Mouse (Mus musculus): ENCODE measurements around the gene Atp6v1g3.

The Atp6v1g3 gene

DNA sequence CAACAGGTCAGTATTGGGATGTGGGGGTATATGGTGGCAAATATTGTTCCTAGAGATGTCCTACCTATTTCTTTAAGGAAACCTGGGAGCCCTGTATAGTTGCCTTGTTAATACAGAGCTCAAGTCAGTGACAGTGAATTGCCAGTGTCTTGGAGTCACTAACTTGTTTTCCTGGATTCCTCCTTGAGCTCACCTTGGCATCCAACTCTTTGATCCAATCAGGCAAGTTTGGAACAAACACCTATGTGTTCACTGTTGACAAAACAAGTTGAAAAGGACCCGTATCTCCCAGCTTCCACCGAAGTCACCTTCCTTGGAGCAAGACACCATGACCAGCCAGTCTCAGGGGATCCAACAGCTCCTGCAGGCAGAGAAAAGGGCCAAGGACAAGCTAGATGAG lies at the start of gene Atp6v1g3:
Gene Atp6v1g3 (plus strand): TSS at position 301 of the 400 bp plus-strand sequence.
- no peak for DNase-seq

GRCm38 (mm10) chr1:138233051-138233450 lies 40.5 kb upstream of the Atp6v1g3 start:
- DNase-seq: no peak

DNA sequence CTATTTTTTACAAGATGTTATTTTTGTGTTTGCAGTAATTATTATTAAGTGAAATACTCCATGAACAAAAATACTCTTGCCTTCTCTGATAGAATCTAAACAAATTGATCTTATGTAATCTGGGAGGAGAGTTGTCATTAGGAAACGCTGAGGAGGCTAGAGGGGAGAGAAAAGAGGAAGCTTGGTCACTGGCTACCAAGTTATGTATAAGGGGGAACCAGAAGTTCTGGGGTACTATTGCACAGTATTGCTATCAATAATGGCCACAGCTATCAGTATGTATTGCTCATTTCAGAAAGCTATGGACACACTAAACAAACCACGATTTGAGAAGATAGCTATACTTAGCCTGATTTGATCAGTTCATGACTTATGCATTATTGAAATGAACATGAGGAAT lies 36.3 kb upstream of the Atp6v1g3 start:
- no peak for DNase-seq

GRCm38 (mm10) chr1:138243947-138244346 lies 29.6 kb upstream of the Atp6v1g3 start:
- DNase-seq: peak; percentile 8

GRCm38 (mm10) chr1:138244485-138244884 lies 29.1 kb upstream of the Atp6v1g3 start:
- peak; percentile 37 for DNase-seq

DNA sequence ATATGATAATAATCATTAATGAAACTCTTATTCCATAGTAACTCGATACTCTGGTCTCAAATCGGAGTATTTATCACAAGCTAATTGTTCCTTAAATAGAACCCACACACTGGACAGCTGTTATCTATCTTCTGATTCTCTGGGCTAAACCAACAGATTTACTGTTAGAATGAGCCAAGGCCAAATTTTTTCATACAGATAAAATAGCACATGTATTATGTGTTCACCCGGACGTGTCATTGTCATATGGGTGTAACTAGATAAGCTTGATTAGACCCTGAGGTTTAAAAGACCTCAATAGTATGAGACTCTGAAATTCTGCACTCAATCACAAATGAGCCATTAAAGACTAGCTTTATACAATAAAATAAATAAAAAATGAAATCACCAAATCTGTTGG lies 28.4 kb upstream of the Atp6v1g3 start:
- DNase-seq: no peak

DNA sequence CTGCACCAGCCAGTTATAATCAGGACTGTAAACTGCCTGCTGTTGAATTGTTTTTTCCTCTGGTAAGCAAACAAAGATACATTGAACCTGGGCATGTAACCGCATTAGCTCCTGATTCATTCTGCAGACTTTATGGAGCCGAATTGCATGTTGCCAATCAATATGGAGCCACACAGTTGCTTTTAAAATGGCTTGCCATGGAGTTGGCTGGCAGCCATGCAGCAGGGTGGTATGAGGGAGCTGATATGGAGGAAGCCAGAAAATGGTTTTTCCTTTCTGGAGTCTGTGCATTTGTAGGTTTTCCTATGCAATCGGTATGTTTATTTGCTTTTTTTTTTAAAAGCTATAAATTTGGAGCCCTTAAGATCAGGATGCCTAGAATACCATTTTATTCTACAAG lies 28.0 kb upstream of the Atp6v1g3 start:
- DNase-seq: no peak

DNA sequence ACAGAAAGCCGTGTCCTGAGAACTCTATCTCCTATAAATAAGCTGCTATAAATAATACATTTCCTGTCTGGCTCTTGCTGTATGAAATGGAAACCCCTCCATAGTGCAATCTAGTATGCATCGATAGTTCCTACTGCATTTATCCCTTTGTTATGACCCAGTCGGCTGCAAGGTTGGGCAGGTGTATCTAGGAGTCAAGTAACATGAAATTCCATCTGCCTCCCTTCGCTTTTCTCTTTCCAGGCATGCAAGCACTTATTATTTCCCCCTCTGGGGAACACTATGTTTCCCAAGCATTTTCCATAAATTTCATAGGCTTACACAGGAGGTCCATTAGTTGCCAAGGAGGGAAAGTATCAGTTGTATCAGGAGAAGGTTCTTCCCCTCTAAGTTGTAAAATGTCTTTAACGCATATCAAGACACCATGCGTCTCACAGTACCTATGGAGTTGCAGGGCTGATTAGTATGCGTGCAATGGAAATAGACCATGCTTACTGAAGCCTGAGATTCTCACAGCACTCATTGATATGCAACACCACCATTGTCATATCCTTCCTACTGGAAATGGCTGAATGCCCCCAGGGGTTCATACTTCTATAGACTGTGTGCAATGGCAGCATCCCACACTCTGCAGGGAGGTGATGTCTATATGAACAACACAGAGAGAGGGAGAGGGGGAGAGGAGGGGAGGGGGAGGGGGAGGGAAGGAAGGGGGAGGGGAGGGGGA lies 26.9 kb upstream of the Atp6v1g3 start:
- no peak for DNase-seq

DNA sequence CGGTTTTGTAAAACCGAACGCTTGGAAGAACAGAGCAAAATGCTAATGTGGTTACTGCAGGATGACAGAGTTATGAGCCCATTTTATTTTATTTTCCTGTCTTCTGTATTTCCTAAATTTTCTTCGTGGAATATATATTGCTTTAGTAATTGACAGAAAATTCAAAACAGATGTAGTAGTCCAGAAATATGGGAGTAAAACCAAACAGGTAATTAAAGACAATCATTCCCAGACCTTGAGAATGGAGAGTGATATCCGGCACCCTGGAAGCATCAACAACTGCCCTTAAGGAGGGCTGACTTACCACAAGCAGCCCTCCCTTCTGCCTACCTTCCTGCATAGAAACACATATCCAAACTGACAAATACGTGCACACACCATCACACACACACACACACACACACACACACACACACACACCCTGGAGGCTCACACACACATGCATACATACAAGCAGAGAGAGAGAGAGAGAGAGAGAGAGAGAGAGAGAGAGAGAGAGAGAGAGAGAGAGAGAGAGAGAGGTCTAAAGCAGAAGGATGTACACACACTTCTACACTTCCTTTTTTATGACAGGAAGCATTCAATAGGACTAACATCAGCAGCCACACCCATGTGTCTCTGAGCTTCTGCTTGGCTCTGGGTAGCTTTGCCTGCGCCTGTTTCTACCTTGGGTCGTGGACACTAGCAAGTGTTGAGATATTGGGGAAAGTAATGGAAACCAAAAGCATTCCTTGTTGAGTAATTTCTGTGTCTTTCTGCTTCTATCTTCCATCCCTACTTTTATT lies 25.6 kb upstream of the Atp6v1g3 start:
- DNase-seq: no peak

DNA sequence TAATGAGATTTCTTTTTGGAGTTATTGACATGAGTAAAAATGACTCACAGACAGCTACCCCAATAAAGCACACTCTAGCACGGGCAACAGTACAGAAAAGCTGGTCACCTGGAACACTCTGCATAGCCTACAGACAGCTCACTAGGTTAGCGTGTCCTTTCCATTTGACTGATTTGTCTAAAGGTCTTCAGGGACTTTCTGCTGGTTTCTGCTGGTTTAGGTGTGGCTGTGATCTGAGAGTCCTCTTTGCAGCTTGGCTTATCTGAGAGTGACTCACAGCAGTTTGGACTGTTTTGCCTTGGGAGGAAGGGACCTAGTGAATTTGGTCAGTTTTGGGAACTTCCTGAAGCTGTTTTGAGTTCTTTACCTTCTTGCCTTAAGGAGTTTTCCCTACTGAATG lies 24.8 kb upstream of the Atp6v1g3 start:
- DNase-seq: peak; percentile 4

GRCm38 (mm10) chr1:138250951-138251350 lies 22.6 kb upstream of the Atp6v1g3 start:
- no peak for DNase-seq

- DNase-seq: no peak
Measured at GRCm38 (mm10) chr1:138256172-138256789, 17.3 kb upstream of the Atp6v1g3 start.

DNA sequence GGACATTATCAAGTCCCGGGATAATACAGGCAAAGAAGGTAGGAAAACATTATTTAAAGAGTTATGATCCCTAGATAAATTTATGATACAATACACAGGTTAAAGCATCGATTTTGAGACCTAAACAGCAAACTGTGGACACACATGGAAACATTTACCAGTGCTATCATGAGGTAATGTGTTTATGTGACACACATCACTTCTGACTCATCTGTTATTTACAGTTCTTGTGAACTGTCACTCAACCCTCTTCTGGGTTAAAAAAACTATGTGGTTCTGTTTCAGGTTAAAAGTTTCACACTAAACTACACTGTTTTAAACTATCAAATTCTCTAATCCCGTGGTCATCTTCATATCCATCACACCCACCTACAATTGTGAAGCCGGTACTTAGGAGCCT lies 14.8 kb upstream of the Atp6v1g3 start:
- no peak for DNase-seq

DNA sequence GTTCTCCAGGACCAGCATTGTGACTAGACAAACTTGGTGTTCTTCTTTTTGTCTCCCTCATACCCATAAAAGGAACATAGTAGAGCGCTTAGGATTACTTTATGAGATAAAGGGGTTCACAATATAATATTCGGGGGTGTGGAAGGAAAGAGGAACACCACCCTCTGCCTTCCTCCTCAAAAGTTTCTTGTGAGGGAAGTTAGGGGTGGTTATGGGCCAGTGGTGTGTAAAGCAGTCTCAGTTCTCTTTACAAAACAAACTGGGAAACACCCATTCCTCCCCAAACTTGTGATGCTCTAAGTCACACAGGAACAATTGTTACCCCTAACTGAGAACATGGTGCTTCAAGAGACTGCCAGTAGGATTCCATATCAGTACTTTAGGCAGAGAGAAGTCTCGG lies 12.0 kb upstream of the Atp6v1g3 start:
- no peak for DNase-seq

DNA sequence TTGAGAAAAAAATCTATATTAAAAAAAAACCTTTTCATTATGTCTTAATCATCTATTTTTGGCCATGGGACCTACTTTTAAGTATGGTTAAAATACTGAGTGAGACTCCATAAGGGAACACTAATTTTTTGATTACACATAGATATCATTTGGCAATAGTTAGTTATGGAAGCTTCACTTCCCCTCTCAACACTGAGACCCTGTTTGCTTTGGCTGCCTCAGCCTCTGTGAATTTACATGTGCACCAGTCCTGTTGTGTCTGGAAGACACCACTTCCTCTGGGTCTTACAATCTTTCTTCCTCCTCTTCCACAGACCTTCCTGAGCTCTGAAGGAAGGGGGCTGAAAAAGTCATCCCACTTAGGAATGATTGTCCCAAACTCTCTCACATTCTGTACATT lies 11.1 kb upstream of the Atp6v1g3 start:
- no peak for DNase-seq

DNA sequence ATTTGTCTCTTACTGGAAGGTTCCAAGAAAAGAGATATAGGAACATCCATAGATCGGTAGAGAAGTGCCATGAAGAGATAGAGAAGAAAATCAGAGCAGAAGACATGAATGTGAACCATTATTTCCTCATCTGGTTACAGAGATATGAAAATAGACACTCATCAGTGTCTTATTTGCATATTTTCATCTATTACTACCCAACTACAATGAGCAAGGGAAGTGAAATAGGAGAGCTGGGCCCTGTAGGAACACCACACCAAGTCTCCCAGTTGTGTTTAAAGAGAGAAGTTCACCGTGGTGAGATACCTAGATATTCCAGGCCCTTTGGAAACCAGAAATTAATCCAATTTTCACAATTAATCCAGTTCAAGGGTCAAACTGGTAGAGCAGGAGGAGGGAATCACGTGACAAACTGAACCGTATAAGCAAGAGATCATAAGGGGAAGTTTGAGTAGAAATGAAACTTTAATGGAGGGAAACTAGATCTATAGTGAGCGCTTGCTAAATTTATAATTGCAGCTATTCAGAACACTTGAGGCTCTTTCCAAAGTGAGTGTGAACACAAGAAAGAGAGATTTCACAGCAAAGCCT lies 6.0 kb upstream of the Atp6v1g3 start:
- no peak for DNase-seq

GRCm38 (mm10) chr1:138274930-138275329 lies 1.4 kb downstream of the Atp6v1g3 start:
- DNase-seq: no peak

DNA sequence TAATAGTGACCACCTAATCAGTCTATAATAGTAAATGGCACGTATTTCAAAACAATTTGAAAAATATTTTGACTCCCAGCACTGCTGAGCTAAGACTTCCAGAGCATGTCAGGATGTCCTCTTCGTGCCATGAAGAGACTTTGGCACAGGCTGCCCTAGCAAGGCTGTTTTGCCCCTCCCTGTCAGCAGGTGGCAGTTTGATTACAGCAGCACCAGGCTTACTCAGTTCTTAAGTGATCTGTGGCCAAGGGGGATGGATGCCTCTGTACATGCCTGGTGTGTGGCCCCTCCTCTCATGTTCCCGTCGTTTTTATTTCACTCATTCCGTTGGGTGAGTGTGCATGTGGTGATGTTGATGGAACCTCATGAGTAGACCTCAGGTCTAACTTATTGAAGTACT lies 2.3 kb downstream of the Atp6v1g3 start:
- DNase-seq: no peak

DNA sequence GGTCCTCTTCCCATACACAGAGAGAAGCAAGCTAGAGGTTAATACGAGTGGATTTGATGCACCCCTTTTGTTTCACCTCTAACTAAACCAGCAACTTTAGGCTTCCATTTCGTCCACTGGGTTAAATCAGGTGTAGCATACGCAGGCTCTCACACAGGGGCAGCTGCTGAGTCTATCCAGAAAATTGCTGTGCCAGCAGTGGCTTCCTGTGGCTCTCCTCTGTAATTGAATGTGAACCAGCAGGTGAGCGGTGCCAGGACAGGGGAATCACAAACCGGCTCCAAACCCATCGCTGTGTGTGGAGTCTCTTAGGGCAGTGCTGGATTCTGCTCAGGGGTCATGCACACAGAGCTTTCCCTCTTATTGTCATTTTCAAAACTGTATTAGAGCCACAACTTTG lies 7.6 kb downstream of the Atp6v1g3 start:
- DNase-seq: no peak

- DNase-seq: no peak
Measured at GRCm38 (mm10) chr1:138282413-138283141, 9.0 kb downstream of the Atp6v1g3 start.

DNA sequence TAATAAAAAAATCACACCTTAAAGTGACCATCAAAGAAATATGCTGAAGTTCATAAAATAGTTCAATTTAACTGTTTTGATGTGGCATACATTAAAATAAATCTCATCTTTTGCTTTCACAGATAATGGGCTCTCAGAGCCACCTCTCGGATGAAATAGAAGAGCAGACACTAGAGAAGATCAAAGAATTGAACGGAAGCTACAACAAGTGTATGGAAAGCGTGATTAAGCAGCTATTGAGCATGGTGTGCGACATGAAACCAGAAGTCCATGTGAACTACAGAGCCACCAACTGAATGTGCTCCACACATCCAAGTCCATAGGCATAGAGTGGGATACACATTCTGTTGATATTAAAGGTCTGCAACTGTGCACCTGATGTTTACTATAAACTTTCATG lies 14.1 kb downstream of the Atp6v1g3 start:
- DNase-seq: no peak

DNA sequence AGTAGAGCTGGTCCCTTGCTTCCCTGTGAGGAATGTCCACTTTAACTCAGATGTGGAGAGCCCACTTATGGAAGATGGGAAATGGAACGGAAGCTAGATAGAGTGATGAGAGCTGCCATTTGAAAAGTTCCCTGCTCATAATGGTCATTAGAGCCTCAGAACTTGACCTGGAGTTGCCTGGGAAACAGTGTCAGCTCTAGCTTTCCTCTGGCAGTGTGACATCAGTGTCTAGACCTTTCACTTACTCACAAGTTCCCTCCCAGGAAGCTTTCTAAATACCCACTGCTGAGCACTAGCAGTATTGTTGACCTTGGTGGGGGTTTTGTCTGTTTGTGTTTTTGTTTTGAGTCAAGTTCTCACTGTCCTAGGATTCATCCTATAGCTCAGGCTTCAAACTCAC lies 15.2 kb downstream of the Atp6v1g3 start:
- DNase-seq: no peak

Measured in kidney, postnatal 14 days (tissue).